ENCODE assay signal across 11 mouse cellular contexts in genomic region chr6:138391085-138391484, GRCm38 (mm10).
"Had no signal": no experiment of that assay in that cellular context is flagged by ENCODE, and none has a peak within 500 bp of the region (broad histone marks: within the 10 kb centered on the region; RNA-seq: fewer than 3 reads in every experiment).

No protein-coding gene starts in this region.

- H3K4me2 ChIP-seq: liver, embryonic 11.5 days; liver, embryonic 15.5 days; neural tube, embryonic 12.5 days had no signal

- H3K4me1 ChIP-seq: liver, embryonic 15.5 days; neural tube, embryonic 12.5 days had no signal

- H3K4me3 ChIP-seq: left cerebral cortex, adult 2 months; limb, embryonic 10.5 days; liver, embryonic 15.5 days; neural tube, embryonic 12.5 days had no signal

- H3K9ac ChIP-seq: liver, embryonic 15.5 days; neural tube, embryonic 12.5 days had no signal

- H3K9me3 ChIP-seq: limb, embryonic 10.5 days; liver, embryonic 15.5 days; neural tube, embryonic 12.5 days had no signal

- H3K36me3 ChIP-seq: limb, embryonic 10.5 days; liver, embryonic 15.5 days; neural tube, embryonic 12.5 days had no signal

- H3K27ac ChIP-seq: left cerebral cortex, adult 2 months; limb, embryonic 10.5 days; liver, embryonic 15.5 days; neural tube, embryonic 12.5 days; stomach, postnatal 0 days had no signal

- DNase-seq: lung, adult 2 months; lung, postnatal 36 days; midbrain, embryonic 14.5 days; thymus, postnatal 4 days had no signal

- H3K27me3 ChIP-seq: liver, embryonic 15.5 days; neural tube, embryonic 12.5 days had no signal

- ATAC-seq: lung, postnatal 0 days had no signal
